Mouse (Mus musculus): ENCODE results near the gene Nol7. TPM values are rescaled to one million over a fixed set of nuclear protein-coding genes. Genes with fewer than 3 reads are reported as not detected.

Gene Nol7
- total and polyA plus RNA-seq, 2 experiments from 2014 or later: 139 to 179 TPM

DNA sequence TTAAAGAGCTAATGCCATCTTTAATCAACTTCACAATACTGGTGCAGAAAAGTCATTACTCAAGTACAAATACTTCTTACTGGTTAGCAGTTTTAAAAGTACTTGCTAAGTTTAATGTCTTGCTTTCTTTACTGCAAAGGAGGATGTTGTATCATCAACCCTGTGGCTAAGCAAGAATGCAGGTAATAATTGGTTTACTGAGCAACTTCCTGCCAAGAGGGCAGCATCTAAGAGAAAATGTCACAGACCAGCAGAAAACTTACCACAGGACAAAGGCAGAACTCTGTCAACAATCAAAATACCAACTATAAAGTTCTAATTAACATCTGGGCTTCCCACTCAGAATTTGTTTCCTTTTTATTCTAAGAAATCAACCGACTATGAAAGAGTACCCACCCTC is 17.1 kb downstream of the Nol7 start:
- no peaks in the 10 kb centered on the region for H3K27me3 ChIP-seq (ENCODE audit: insufficient read depth, low read length)
- ATAC-seq (no peak), DNase-seq (no peak)
- no peak overlapping the region for H3K27ac ChIP-seq (ENCODE audit: low read depth, low read length)
- no peak overlapping the region for H3K4me2 ChIP-seq (ENCODE audit: low read depth)
- no peak for TF ChIP-seq CTCF (IDR thresholded peaks at IDR 0.05; ENCODE audit: low read depth)
- H3K9me3 ChIP-seq (ENCODE audit: low read length): no peaks in the 10 kb centered on the region
- H3K36me3 ChIP-seq (ENCODE audit: insufficient read depth): peaks cover 45% of the 10 kb centered on the region
- H3K9ac ChIP-seq: no peak overlapping the region
- 71% methylated on average over 1 of the region's 1 CpGs for WGBS
- no peak overlapping the region for H3K4me3 ChIP-seq (ENCODE audit: low read depth, low read length)
- H3K4me1 ChIP-seq (ENCODE audit: insufficient read depth): no peaks in the 10 kb centered on the region

DNA sequence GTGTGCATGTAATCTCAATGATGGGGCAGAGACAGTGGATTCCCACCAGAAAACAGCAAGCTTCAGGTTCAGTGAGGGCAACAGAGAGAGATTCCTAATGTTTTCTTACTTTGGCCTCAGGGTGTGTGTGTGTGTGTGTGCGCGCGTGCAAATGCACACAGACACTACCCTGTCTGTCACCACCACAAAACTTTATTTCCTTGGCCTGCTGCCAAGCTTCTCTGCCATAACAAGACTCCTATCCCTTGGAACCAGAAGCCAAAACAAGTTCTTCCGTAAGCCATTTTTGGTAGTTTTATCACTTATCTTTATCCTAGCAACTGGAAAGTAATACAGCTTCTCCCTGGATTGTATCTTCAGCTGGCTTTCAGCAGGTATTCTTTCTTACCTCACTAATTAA is 30.2 kb downstream of the Nol7 start:
- Histone ChIP-seq H3K4me1 (ENCODE audit: insufficient read depth) (no peaks in the 10 kb centered on the region), H3K27me3 (ENCODE audit: insufficient read depth, low read length) (no peaks in the 10 kb centered on the region), H3K36me3 (ENCODE audit: insufficient read depth) (peaks cover 11% of the 10 kb centered on the region; the same call in 1 of the 2 replicates), H3K27ac (ENCODE audit: low read depth, low read length) (no peak overlapping the region), H3K9me3 (ENCODE audit: low read length) (no peaks in the 10 kb centered on the region), H3K4me2 (ENCODE audit: low read depth) (no peak overlapping the region), H3K9ac (no peak overlapping the region), H3K4me3 (ENCODE audit: low read depth, low read length) (no peak overlapping the region)
- DNase-seq (no peak), ATAC-seq (no peak)
- TF ChIP-seq CTCF (IDR thresholded peaks at IDR 0.05; ENCODE audit: low read depth): no peak
- WGBS: 84% methylated on average over 4 of the region's 4 CpGs

DNA sequence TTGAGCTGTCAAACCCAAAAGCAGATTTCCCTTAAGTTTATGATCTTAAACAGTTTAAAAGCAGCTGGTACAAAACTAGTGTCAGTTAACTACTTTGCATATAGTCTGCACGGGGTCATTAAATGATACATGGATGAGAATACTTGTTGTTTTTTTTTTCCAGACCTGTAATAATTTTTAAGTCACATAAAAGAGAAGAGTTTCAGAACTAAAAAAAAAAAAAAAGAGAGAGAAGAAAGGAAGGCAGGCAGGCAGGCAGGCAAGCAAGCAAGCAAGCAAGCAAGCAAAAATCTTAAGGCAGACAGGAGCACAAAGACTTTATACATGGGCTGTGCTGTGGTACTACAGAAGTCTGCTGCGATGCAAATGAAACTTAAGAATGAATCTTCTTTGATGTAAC is 35.2 kb downstream of the Nol7 start:
- H3K36me3 ChIP-seq (ENCODE audit: insufficient read depth): peaks cover 5% of the 10 kb centered on the region; the same call in 1 of the 2 replicates

DNA sequence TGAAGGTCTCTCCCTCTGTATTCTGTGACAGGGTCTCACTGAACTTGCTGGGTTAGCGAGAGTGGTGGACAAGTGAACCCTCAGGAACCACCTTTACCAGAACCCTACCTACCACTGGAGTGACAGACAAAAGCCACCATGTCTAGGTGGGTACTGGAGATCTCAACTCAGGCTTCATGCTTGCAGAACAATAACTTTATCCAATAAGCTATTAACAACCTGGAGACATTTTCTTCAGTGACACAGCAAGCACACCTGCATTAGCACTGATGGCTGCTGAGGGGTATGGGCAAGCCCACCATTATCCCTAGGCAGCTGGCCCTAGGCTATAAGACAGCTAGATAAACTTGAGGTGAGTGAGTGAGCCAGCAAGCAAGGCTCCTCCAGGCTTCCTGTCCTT is 42.2 kb downstream of the Nol7 start:
- no peak overlapping the region for H3K4me3 ChIP-seq (ENCODE audit: low read depth, low read length)
- no peaks in the 10 kb centered on the region for H3K36me3 ChIP-seq (ENCODE audit: insufficient read depth)
- DNase-seq: no peak
- no peak overlapping the region for H3K9ac ChIP-seq
- H3K4me1 ChIP-seq (ENCODE audit: insufficient read depth): no peaks in the 10 kb centered on the region
- no peak for TF ChIP-seq CTCF (IDR thresholded peaks at IDR 0.05; ENCODE audit: low read depth)
- H3K27me3 ChIP-seq (ENCODE audit: insufficient read depth, low read length): no peaks in the 10 kb centered on the region
- no peaks in the 10 kb centered on the region for H3K9me3 ChIP-seq (ENCODE audit: low read length)
- H3K4me2 ChIP-seq (ENCODE audit: low read depth): no peak overlapping the region
- no peak overlapping the region for H3K27ac ChIP-seq (ENCODE audit: low read depth, low read length)
- no peak for ATAC-seq
- WGBS: 94% methylated on average over 1 of the region's 1 CpGs

More for the DNA sequence above, 35.2 kb downstream of the Nol7 start:
- TF ChIP-seq CTCF (IDR thresholded peaks at IDR 0.05; ENCODE audit: low read depth): no peak
- Histone ChIP-seq H3K9ac (no peak overlapping the region), H3K9me3 (ENCODE audit: low read length) (no peaks in the 10 kb centered on the region), H3K4me1 (ENCODE audit: insufficient read depth) (no peaks in the 10 kb centered on the region), H3K27ac (ENCODE audit: low read depth, low read length) (no peak overlapping the region), H3K27me3 (ENCODE audit: insufficient read depth, low read length) (no peaks in the 10 kb centered on the region), H3K4me2 (ENCODE audit: low read depth) (no peak overlapping the region), H3K4me3 (ENCODE audit: low read depth, low read length) (no peak overlapping the region)
- 82% methylated on average over 2 of the region's 2 CpGs for WGBS
- ATAC-seq (no peak), DNase-seq (no peak)

DNA sequence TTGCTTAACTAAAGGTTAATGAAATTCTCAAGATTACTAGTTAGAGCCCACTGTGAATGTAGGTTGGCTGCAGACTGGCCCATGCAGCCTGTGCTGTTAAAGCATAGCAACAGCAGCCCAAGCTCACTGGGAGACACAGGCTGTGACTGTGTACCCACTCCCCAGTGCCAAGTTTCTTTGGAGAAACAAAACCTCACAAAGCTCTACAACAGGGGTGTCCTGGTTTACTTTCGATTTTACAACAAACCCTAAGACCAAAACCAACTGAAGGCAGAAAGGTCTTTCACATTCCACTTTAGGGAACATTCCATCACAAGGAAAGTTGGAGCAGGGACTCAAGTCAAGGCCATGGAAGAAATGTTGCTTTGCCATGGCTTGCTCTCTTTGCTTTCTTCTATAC is 44.4 kb downstream of the Nol7 start:
- no peak overlapping the region for H3K27ac ChIP-seq (ENCODE audit: low read depth, low read length)
- H3K4me1 ChIP-seq (ENCODE audit: insufficient read depth): no peaks in the 10 kb centered on the region
- H3K27me3 ChIP-seq (ENCODE audit: insufficient read depth, low read length): no peaks in the 10 kb centered on the region
- TF ChIP-seq CTCF (IDR thresholded peaks at IDR 0.05; ENCODE audit: low read depth): no peak
- H3K9ac ChIP-seq: no peak overlapping the region
- no peak for ATAC-seq
- no peak for DNase-seq
- no peak overlapping the region for H3K4me3 ChIP-seq (ENCODE audit: low read depth, low read length)
- H3K9me3 ChIP-seq (ENCODE audit: low read length): no peaks in the 10 kb centered on the region
- 92% methylated on average over 1 of the region's 1 CpGs for WGBS
- H3K36me3 ChIP-seq (ENCODE audit: insufficient read depth): no peaks in the 10 kb centered on the region
- H3K4me2 ChIP-seq (ENCODE audit: low read depth): no peak overlapping the region

DNA sequence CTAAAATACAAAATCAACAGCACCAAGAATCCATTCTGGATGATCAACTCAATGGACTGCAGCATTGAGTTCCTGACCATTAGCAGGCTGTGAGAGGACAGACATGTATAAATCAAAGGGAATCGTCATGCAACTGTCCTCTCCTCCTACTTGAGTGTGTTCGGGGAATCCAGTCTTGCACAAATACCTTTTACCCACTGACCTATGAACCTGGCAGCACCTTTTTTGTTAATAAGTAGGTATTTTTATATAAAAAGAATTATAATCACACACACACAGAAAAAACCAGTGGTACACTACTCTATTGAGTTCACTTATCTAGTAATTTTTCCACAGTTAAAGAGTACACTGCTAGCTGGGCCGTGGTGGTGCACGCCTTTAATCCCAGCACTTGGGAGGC is 45.5 kb downstream of the Nol7 start:
- H3K27me3 ChIP-seq (ENCODE audit: insufficient read depth, low read length): no peaks in the 10 kb centered on the region
- H3K27ac ChIP-seq (ENCODE audit: low read depth, low read length): no peak overlapping the region
- H3K4me1 ChIP-seq (ENCODE audit: insufficient read depth): no peaks in the 10 kb centered on the region
- no peaks in the 10 kb centered on the region for H3K9me3 ChIP-seq (ENCODE audit: low read length)
- no peak overlapping the region for H3K4me2 ChIP-seq (ENCODE audit: low read depth)
- H3K9ac ChIP-seq: no peak overlapping the region
- DNase-seq: no peak
- no peak for TF ChIP-seq CTCF (IDR thresholded peaks at IDR 0.05; ENCODE audit: low read depth)
- WGBS: 98% methylated on average over 4 of the region's 4 CpGs
- no peak overlapping the region for H3K4me3 ChIP-seq (ENCODE audit: low read depth, low read length)
- H3K36me3 ChIP-seq (ENCODE audit: insufficient read depth): no peaks in the 10 kb centered on the region
- no peak for ATAC-seq

DNA sequence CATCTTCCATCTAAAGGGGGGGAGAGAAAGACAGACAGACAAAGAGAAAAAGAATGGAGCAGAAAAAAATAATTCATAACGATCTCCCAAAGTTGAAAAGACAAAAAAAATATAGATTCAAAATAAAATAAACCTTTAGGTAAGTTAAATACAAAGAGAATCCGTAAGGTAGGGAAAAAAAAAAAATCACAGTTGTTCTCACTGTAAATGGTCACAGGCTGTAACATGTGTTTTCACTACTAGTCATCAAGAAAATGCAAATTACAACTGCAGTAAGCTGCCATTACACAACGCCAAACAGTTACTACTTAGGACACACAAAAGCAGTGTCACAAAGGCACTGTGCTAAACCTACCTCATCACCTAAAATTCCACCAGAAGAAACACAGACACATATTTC is 46.5 kb downstream of the Nol7 start:
- no peak overlapping the region for H3K9ac ChIP-seq
- H3K27me3 ChIP-seq (ENCODE audit: insufficient read depth, low read length): no peaks in the 10 kb centered on the region
- TF ChIP-seq CTCF (IDR thresholded peaks at IDR 0.05; ENCODE audit: low read depth): no peak
- H3K36me3 ChIP-seq (ENCODE audit: insufficient read depth): no peaks in the 10 kb centered on the region
- H3K4me2 ChIP-seq (ENCODE audit: low read depth): no peak overlapping the region
- H3K9me3 ChIP-seq (ENCODE audit: low read length): no peaks in the 10 kb centered on the region
- 81% methylated on average over 3 of the region's 3 CpGs for WGBS
- DNase-seq (no peak), ATAC-seq (no peak)
- no peaks in the 10 kb centered on the region for H3K4me1 ChIP-seq (ENCODE audit: insufficient read depth)
- H3K4me3 ChIP-seq (ENCODE audit: low read depth, low read length): no peak overlapping the region
- H3K27ac ChIP-seq (ENCODE audit: low read depth, low read length): no peak overlapping the region

DNA sequence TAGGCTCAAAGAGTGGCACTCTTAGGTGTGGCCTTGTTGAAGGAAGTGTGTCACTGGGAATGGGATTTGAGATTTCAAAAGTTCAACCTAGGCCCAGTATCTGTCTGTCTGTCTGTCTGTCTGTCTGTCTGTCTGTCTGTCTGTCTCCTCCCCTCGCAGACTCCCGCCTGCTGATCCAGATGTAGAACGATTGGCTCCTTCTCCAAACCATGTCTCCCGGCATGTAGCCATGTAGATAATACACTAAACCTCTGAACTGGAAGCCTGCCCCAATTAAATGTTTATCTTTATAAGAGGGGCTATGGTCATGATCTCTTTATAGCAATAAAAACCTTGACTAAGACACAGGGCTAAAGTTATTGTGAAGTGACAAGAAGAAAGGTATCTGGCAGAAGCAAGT is 47.6 kb downstream of the Nol7 start:
- TF ChIP-seq CTCF (IDR thresholded peaks at IDR 0.05; ENCODE audit: low read depth): no peak
- no peak overlapping the region for H3K4me2 ChIP-seq (ENCODE audit: low read depth)
- H3K27ac ChIP-seq (ENCODE audit: low read depth, low read length): no peak overlapping the region
- DNase-seq (no peak), ATAC-seq (no peak)
- 85% methylated on average over 4 of the region's 4 CpGs for WGBS
- H3K4me3 ChIP-seq (ENCODE audit: low read depth, low read length): no peak overlapping the region
- H3K36me3 ChIP-seq (ENCODE audit: insufficient read depth): no peaks in the 10 kb centered on the region
- no peak overlapping the region for H3K9ac ChIP-seq
- H3K4me1 ChIP-seq (ENCODE audit: insufficient read depth): no peaks in the 10 kb centered on the region
- no peaks in the 10 kb centered on the region for H3K27me3 ChIP-seq (ENCODE audit: insufficient read depth, low read length)
- H3K9me3 ChIP-seq (ENCODE audit: low read length): no peaks in the 10 kb centered on the region

Measured in forebrain, postnatal 0 days (tissue).